Mouse (Mus musculus): Measurements from ENCODE around the gene Sgcb.

- TF ChIP-seq CTCF (IDR thresholded peaks at IDR 0.05; ENCODE audit: extremely low read depth, insufficient read depth, low read length) (no peak), POLR2A (IDR thresholded peaks at IDR 0.05; ENCODE audit: extremely low read depth, insufficient read depth, low read length) (no peak)
These were observed 15.3 kb downstream of the Sgcb start, which contains the start of gene Lrrc66 for GRCm38 (mm10) chr5:73632291-73632690.
